Mouse (Mus musculus): ENCODE results near the gene Krtcap2. TPM values are rescaled to one million over a fixed set of nuclear protein-coding genes. Genes with fewer than 3 reads are reported as not detected.

Krtcap2 gene
- total and polyA plus RNA-seq, 3 experiments, result 143 to 230 (median 180) TPM

GRCm38 (mm10) chr3:89282291-89282643 is 36.5 kb downstream of the Krtcap2 start:
- Histone ChIP-seq H3K9me3 (replicated peaks; ENCODE audit: low read length) (no peaks in the 10 kb centered on the region), H3K79me2 (replicated peaks; ENCODE audit: control insufficient read depth, extremely low read depth, insufficient read depth, poor library complexity, severe bottlenecking) (no peaks in the 10 kb centered on the region), H3K27me3 (replicated peaks) (peaks cover 7% of the 10 kb centered on the region), H3K4me2 (ENCODE audit: insufficient read depth, low read depth, poor library complexity, severe bottlenecking) (no peak overlapping the region), H3K36me3 (replicated peaks in 1 of 2; ENCODE audit: control insufficient read depth in 1 of 2, insufficient read depth in 1 of 2, low read length in 1 of 2) (no peaks in the 10 kb centered on the region), H3K9ac (ENCODE audit: insufficient read depth, low read depth) (no peak overlapping the region), H3K4me1 (ENCODE audit: control insufficient read depth in 1 of 2, insufficient read depth in 2 of 2) (peaks cover 20 to 39% of the 10 kb centered on the region in 2 experiments), H3K27ac (ENCODE audit: insufficient read depth, low read depth) (no peak overlapping the region), H3K4me3 (replicated peaks in 1 of 3; ENCODE audit: low read depth in 2 of 3, low read length in 2 of 3, poor library complexity in 1 of 3) (no peak overlapping the region)
- dilution Hi-C loops (cut with MboI; ENCODE audit: extremely low pct_ligation_motif_present, extremely low pct_unique_long_range_greater_than_20kb, low sequenced_read_pairs) (no loop called here), in situ Hi-C loops (cut with MboI; ENCODE audit: low pct_ligation_motif_present, low pct_unique_long_range_greater_than_20kb, low sequenced_read_pairs) (no loop called here)
- no peak for DNase-seq (ENCODE audit: extremely low read depth)
- no peak for TF ChIP-seq NRF1 (IDR thresholded peaks at IDR 0.05; ENCODE audit: low read depth, low read length)
- no peak for TF ChIP-seq MEF2A (IDR thresholded peaks at IDR 0.05; ENCODE audit: borderline replicate concordance, low read depth, low read length)
- TF ChIP-seq ZKSCAN1 (IDR thresholded peaks at IDR 0.05; ENCODE audit: borderline replicate concordance, low read depth, low read length), result no peak
- no peak for TF ChIP-seq ZC3H11A (IDR thresholded peaks at IDR 0.05; ENCODE audit: low read depth, low read length)
- TF ChIP-seq KAT2A (IDR thresholded peaks at IDR 0.05; ENCODE audit: insufficient replicate concordance, low read length), result no peak

DNA sequence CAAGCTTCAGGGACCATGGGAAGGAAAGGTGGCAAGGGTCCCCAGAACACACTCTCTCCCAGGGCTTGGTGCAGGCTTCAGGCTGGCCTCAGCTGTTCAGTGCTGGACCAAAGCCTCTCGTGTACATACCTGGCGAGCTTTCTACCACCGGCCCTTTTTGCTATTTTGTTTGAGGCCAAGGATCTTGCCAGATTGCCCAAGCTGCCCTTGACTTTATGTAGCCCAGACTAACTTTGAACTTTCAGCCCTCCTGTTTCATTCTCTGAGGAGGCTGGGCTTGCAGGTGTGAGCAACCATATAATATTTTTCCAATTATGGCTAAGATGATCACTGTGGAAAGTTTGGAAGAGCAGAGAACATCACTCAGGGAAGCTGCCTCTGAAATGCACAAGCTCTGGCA is 38.5 kb downstream of the Krtcap2 start:
- in situ Hi-C loops (cut with MboI; ENCODE audit: low pct_ligation_motif_present, low pct_unique_long_range_greater_than_20kb, low sequenced_read_pairs), result no loop called here
- no peak for TF ChIP-seq RAD21 (IDR thresholded peaks at IDR 0.05; ENCODE audit: low read depth, low read length)
- no peak for TF ChIP-seq EP300 (IDR thresholded peaks at IDR 0.05; ENCODE audit: low read length)
- no peak for TF ChIP-seq TCF12 (IDR thresholded peaks at IDR 0.05; ENCODE audit: low read depth, low read length)
- TF ChIP-seq ETS1 (conservative IDR thresholded peaks at IDR 0.05; ENCODE audit: low read depth, low read length), result no peak
- no peak for TF ChIP-seq SMC3 (IDR thresholded peaks at IDR 0.05; ENCODE audit: low read depth, low read length)
- TF ChIP-seq ELF1 (IDR thresholded peaks at IDR 0.05; ENCODE audit: low read depth, low read length), result no peak
- TF ChIP-seq JUND (conservative IDR thresholded peaks at IDR 0.05; ENCODE audit: low read depth, low read length), result no peak
- no peak for TF ChIP-seq GABPA (IDR thresholded peaks at IDR 0.05; ENCODE audit: insufficient replicate concordance, low read depth, low read length)
- TF ChIP-seq MYC (IDR thresholded peaks at IDR 0.05; ENCODE audit: low read depth, low read length), result no peak
- no peak for TF ChIP-seq JUN (IDR thresholded peaks at IDR 0.05; ENCODE audit: insufficient read depth, low read depth, low read length)
- no peak for TF ChIP-seq MAX (IDR thresholded peaks at IDR 0.05; ENCODE audit: low read length)
- TF ChIP-seq UBTF (IDR thresholded peaks at IDR 0.05; ENCODE audit: low read depth, low read length), result no peak
- TF ChIP-seq MXI1 (IDR thresholded peaks at IDR 0.05; ENCODE audit: low read depth, low read length), result no peak
- no peak for TF ChIP-seq HCFC1 (IDR thresholded peaks at IDR 0.05; ENCODE audit: low read depth, low read length)
- TF ChIP-seq ZKSCAN1 (IDR thresholded peaks at IDR 0.05; ENCODE audit: borderline replicate concordance, low read depth, low read length), result no peak
- no peak for TF ChIP-seq ZMIZ1 (IDR thresholded peaks at IDR 0.05; ENCODE audit: low read depth, low read length)
- no peak overlapping the region for H3K4me3 ChIP-seq (replicated peaks in 1 of 3; ENCODE audit: low read depth in 2 of 3, low read length in 2 of 3, poor library complexity in 1 of 3)
- H3K9me3 ChIP-seq (replicated peaks; ENCODE audit: low read length), result no peaks in the 10 kb centered on the region
- H3K4me1 ChIP-seq (ENCODE audit: control insufficient read depth in 1 of 2, insufficient read depth in 2 of 2), result peaks cover 20 to 55% of the 10 kb centered on the region in 2 experiments
- no peak overlapping the region for H3K27ac ChIP-seq (ENCODE audit: insufficient read depth, low read depth)
- H3K36me3 ChIP-seq (replicated peaks in 1 of 2; ENCODE audit: control insufficient read depth in 1 of 2, insufficient read depth in 1 of 2, low read length in 1 of 2), result no peaks in the 10 kb centered on the region
- dilution Hi-C loops (cut with MboI; ENCODE audit: extremely low pct_ligation_motif_present, extremely low pct_unique_long_range_greater_than_20kb, low sequenced_read_pairs), result no loop called here
- no peaks in the 10 kb centered on the region for H3K27me3 ChIP-seq (replicated peaks)
- no peak overlapping the region for H3K4me2 ChIP-seq (ENCODE audit: insufficient read depth, low read depth, poor library complexity, severe bottlenecking)
- H3K9ac ChIP-seq (ENCODE audit: insufficient read depth, low read depth), result no peak overlapping the region
- no peak for DNase-seq (ENCODE audit: extremely low read depth)
- no peaks in the 10 kb centered on the region for H3K79me2 ChIP-seq (replicated peaks; ENCODE audit: control insufficient read depth, extremely low read depth, insufficient read depth, poor library complexity, severe bottlenecking)

Data from CH12.LX (cell line).